Mouse (Mus musculus): Measurements from ENCODE around the gene 6430550D23Rik. TPM values are rescaled to one million over a fixed set of nuclear protein-coding genes. Genes with fewer than 3 reads are reported as not detected.

The 6430550D23Rik gene
- polyA plus RNA-seq, 1 experiment from 2014 or later = 1.4 TPM

DNA sequence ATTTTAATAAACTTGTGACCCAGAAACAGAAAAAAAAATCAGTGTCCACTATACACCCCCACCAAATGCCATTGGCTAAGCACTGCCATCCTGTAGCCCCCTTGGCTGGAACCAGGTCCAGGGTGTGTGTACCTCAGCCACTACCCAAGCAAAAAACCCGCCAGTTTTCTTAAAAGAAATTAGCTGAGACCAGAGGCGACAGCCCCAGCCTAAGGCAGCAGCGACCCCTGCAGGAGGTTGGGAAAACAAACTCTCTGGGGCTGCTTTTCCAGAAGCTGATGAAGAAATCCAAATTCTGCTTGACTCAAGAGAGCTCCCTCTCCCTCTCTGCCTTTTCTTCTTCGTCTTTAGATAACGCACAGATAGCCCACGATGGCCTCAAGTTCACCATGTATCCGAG, 61.7 kb downstream of the 6430550D23Rik start:
- Histone ChIP-seq H3K36me3 (ENCODE audit: control insufficient read depth, insufficient read depth, low read length) (no peaks in the 10 kb centered on the region), H3K4me2 (ENCODE audit: low read length) (no peak overlapping the region), H3K9ac (ENCODE audit: low read length) (no peak overlapping the region), H3K4me1 (replicated peaks; ENCODE audit: control insufficient read depth, insufficient read depth, low read length) (peaks cover 11% of the 10 kb centered on the region), H3K27me3 (replicated peaks; ENCODE audit: control insufficient read depth, insufficient read depth, low read length) (0 out of 2 replicates have a peak, but pooled peaks cover 8% of the 10 kb centered on the region), H3K9me3 (ENCODE audit: control insufficient read depth, low read length) (no peaks in the 10 kb centered on the region), H3K4me3 (ENCODE audit: low read depth, low read length) (no peak overlapping the region), H3K27ac (ENCODE audit: low read depth) (no peak overlapping the region)
- ATAC-seq (replicated peaks; ENCODE audit: low FRiP score, low TSS enrichment, low read depth) = no peak
- DNase-seq (ENCODE audit: low spot score) = peak; percentile 89
- WGBS = 4% methylated on average over 7 of the region's 7 CpGs

DNA sequence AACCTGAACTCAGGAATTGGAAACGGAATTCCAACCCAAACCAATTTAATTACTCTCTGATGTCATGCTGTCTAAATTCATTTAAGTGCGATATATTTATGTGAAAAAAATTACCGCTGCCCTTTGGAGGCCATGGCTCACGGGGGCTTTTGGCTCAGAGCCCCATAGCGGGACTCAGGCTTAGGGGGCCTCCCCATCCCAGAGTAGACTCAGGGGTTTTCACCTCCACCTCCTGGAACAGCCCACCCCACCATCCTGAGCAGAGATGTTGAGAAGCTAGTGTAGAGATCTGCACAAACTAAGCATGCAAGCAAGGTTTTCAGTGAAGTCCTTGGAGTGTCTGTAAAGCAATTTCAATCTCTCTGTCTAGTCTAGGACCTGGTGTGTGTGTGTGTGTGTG, 62.2 kb downstream of the 6430550D23Rik start:
- Histone ChIP-seq H3K27ac (ENCODE audit: low read depth) (no peak overlapping the region), H3K4me2 (ENCODE audit: low read length) (no peak overlapping the region), H3K9me3 (ENCODE audit: control insufficient read depth, low read length) (no peaks in the 10 kb centered on the region), H3K27me3 (replicated peaks; ENCODE audit: control insufficient read depth, insufficient read depth, low read length) (0 out of 2 replicates have a peak, but pooled peaks cover 8% of the 10 kb centered on the region), H3K4me1 (replicated peaks; ENCODE audit: control insufficient read depth, insufficient read depth, low read length) (peaks cover 11% of the 10 kb centered on the region), H3K9ac (ENCODE audit: low read length) (no peak overlapping the region), H3K4me3 (ENCODE audit: low read depth, low read length) (no peak overlapping the region), H3K36me3 (ENCODE audit: control insufficient read depth, insufficient read depth, low read length) (no peaks in the 10 kb centered on the region)
- 50% methylated on average over 5 of the region's 5 CpGs for WGBS
- ATAC-seq (replicated peaks; ENCODE audit: low FRiP score, low TSS enrichment, low read depth) = no peak
- no peak for DNase-seq (ENCODE audit: low spot score)

DNA sequence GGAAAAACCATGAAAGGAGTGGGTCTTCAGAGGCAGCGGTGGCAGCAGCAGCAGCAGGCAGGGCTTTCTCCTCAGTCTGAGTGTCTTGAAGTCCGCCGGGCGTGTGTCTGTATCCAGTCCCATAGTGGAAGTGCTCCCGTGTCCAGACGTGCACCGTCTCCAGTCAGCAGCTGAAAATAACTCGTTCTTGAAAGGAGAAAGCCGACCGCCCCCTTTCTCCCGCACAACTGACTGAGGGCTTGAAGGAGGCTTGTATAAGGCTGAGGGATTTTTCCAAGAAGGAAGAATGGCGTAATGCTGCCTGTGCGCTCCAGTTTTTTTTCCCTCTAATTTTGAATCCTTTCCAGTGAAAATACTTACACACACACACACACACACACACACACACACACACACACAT, 62.7 kb downstream of the 6430550D23Rik start, which contains the start of gene Gdf5:
Gene Gdf5 (minus strand): TSS at position 244 of the 400 bp plus-strand sequence.
- DNase-seq (ENCODE audit: low spot score) = no peak
- no peaks in the 10 kb centered on the region for H3K36me3 ChIP-seq (ENCODE audit: control insufficient read depth, insufficient read depth, low read length)
- ATAC-seq (replicated peaks; ENCODE audit: low FRiP score, low TSS enrichment, low read depth) = no peak
- H3K27me3 ChIP-seq (replicated peaks; ENCODE audit: control insufficient read depth, insufficient read depth, low read length) = 0 out of 2 replicates have a peak, but pooled peaks cover 8% of the 10 kb centered on the region
- WGBS = 47% methylated on average over 13 of the region's 13 CpGs
- H3K9me3 ChIP-seq (ENCODE audit: control insufficient read depth, low read length) = no peaks in the 10 kb centered on the region
- H3K4me1 ChIP-seq (replicated peaks; ENCODE audit: control insufficient read depth, insufficient read depth, low read length) = peaks cover 11% of the 10 kb centered on the region
- no peak within 1 kb of the TSS for H3K27ac ChIP-seq (ENCODE audit: low read depth)
- no peak within 1 kb of the TSS; the same call in 1 of the 2 replicates for H3K4me2 ChIP-seq (ENCODE audit: low read length)
- H3K4me3 ChIP-seq (ENCODE audit: low read depth, low read length) = no peak within 1 kb of the TSS
- no peak within 1 kb of the TSS for H3K9ac ChIP-seq (ENCODE audit: low read length)

DNA sequence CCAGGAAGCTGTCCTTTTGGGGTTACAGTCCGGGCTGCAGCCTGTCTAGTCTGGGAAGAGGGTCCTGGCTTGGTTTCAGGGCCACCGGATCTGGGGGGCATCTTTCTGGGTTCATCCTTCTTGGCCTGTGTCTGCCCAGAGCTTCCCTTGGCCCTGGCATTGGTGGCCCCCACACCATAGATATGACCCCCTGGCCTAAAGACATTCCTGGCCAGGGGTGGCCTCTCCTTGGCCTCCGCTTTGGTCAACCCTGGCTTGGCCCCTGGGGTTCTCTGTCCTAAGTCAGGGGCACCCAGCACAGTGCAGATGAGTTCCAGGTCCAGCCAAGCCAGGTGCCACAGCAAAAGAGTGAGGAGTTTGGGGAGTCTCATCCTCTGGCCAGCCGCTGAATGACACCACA, 63.1 kb downstream of the 6430550D23Rik start:
- Histone ChIP-seq H3K27me3 (replicated peaks; ENCODE audit: control insufficient read depth, insufficient read depth, low read length) (0 out of 2 replicates have a peak, but pooled peaks cover 4% of the 10 kb centered on the region), H3K27ac (ENCODE audit: low read depth) (no peak overlapping the region), H3K36me3 (ENCODE audit: control insufficient read depth, insufficient read depth, low read length) (no peaks in the 10 kb centered on the region), H3K9ac (ENCODE audit: low read length) (no peak overlapping the region), H3K4me2 (ENCODE audit: low read length) (no peak overlapping the region; the same call in 1 of the 2 replicates), H3K4me1 (replicated peaks; ENCODE audit: control insufficient read depth, insufficient read depth, low read length) (peaks cover 11% of the 10 kb centered on the region), H3K4me3 (ENCODE audit: low read depth, low read length) (no peak overlapping the region), H3K9me3 (ENCODE audit: control insufficient read depth, low read length) (no peaks in the 10 kb centered on the region)
- ATAC-seq (replicated peaks; ENCODE audit: low FRiP score, low TSS enrichment, low read depth) (0 out of 2 replicates have a peak, but pooled peaks have one; percentile 38), DNase-seq (ENCODE audit: low spot score) (no peak)
- WGBS = 77% methylated on average over 4 of the region's 4 CpGs

DNA sequence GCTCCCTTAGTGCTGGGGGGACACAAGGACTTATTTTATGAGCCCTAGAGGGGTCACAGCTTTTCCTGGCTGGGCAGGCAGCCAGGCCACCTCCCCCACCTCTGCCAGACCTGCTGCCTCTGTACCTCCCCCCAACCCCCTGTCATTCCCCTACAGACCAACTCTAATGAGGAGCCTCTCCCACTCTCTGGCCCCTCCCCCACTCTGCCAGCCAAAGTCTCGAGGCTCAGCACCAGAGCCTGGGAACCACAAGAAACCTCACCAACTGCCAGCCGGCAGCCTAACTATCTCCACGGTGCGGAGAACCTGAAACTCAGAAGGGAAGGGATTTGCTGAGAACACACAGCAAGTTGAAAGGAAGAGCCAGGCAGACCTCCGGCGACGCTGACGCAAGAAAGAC, 64.3 kb downstream of the 6430550D23Rik start:
- H3K4me1 ChIP-seq (replicated peaks; ENCODE audit: control insufficient read depth, insufficient read depth, low read length) = peaks cover 11% of the 10 kb centered on the region
- H3K4me3 ChIP-seq (ENCODE audit: low read depth, low read length) = no peak overlapping the region
- DNase-seq (ENCODE audit: low spot score) (peak; percentile 63), ATAC-seq (replicated peaks; ENCODE audit: low FRiP score, low TSS enrichment, low read depth) (no peak)
- no peaks in the 10 kb centered on the region for H3K27me3 ChIP-seq (replicated peaks; ENCODE audit: control insufficient read depth, insufficient read depth, low read length)
- H3K4me2 ChIP-seq (ENCODE audit: low read length) = peak overlapping the region; percentile 33
- no peak overlapping the region for H3K27ac ChIP-seq (ENCODE audit: low read depth)
- no peak overlapping the region; the same call in 1 of the 2 replicates for H3K9ac ChIP-seq (ENCODE audit: low read length)
- H3K9me3 ChIP-seq (ENCODE audit: control insufficient read depth, low read length) = no peaks in the 10 kb centered on the region
- no peaks in the 10 kb centered on the region for H3K36me3 ChIP-seq (ENCODE audit: control insufficient read depth, insufficient read depth, low read length)
- WGBS = 3% methylated on average over 8 of the region's 8 CpGs

DNA sequence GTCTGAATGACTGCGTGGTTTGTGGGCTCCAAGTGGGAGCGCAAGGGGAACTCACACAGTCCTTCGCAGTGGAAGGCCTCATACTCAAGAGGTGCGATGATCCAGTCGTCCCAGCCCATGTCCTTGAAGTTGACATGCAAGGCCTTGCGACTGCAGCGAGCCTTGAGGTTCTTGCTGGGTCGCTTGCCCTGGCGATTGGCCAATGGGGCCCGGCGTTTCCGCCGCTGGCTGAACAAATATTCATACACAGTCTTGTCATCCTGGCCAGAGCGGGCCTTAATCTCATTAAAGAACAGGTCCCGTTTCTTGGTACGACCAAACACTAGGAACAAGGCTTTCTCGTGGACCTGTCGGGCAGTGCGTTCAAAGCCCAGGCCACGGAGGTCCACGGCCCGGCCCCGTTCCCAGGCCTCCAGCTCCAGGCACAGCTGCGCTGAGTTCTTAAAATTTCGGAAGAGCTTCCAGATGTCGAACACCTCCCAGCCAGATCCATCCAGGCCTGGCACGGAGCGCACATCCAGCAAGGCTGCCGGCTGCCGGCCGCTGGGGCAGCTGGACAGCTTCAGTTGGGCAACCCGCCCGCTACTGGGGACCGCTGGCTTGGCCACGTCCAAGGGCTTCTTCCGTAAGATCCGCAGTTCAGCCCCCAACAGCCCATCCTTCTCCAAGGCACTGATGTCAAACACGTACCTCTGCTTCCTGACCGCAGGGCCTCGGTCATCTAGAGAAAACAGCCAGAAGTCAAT, 65.9 kb downstream of the 6430550D23Rik start:
- ATAC-seq (replicated peaks; ENCODE audit: low FRiP score, low TSS enrichment, low read depth) = no peak
- Histone ChIP-seq H3K4me1 (replicated peaks; ENCODE audit: control insufficient read depth, insufficient read depth, low read length) (peaks cover 7% of the 10 kb centered on the region; the same call in 1 of the 2 replicates), H3K9ac (ENCODE audit: low read length) (no peak overlapping the region), H3K4me3 (ENCODE audit: low read depth, low read length) (no peak overlapping the region), H3K27ac (ENCODE audit: low read depth) (no peak overlapping the region), H3K9me3 (ENCODE audit: control insufficient read depth, low read length) (no peaks in the 10 kb centered on the region), H3K27me3 (replicated peaks; ENCODE audit: control insufficient read depth, insufficient read depth, low read length) (no peaks in the 10 kb centered on the region), H3K4me2 (ENCODE audit: low read length) (no peak overlapping the region), H3K36me3 (ENCODE audit: control insufficient read depth, insufficient read depth, low read length) (no peaks in the 10 kb centered on the region)
- WGBS = 86% methylated on average over 40 of the region's 40 CpGs
- DNase-seq (ENCODE audit: low spot score) = no peak

DNA sequence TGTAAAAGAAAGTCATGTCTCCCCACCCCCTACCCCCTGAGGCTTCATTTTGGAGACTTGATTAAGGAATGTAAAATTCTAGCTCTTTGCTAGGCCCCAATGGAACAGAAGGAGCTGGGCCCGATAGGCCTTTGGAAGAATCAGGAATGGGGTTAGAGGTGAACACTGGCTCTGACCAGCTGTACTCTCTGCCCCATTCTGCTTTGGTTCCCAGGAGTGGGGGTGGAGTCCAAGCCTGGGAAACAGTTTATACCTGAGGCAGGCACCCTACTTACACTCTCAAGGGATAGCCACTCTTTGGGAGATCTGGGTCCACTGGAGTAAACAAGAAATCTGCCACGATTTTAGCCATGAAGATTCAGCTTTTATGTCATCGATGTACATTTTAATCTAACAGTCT, 67.1 kb downstream of the 6430550D23Rik start, which contains the start of gene Gm15557:
Gene Gm15557 (plus strand): TSS at position 48 of the 400 bp plus-strand sequence.
- Histone ChIP-seq H3K36me3 (ENCODE audit: control insufficient read depth, insufficient read depth, low read length) (no peaks in the 10 kb centered on the region), H3K27ac (ENCODE audit: low read depth) (no peak within 1 kb of the TSS), H3K27me3 (replicated peaks; ENCODE audit: control insufficient read depth, insufficient read depth, low read length) (no peaks in the 10 kb centered on the region), H3K9me3 (ENCODE audit: control insufficient read depth, low read length) (no peaks in the 10 kb centered on the region), H3K4me1 (replicated peaks; ENCODE audit: control insufficient read depth, insufficient read depth, low read length) (peaks cover 7% of the 10 kb centered on the region; the same call in 1 of the 2 replicates), H3K4me2 (ENCODE audit: low read length) (no peak within 1 kb of the TSS), H3K9ac (ENCODE audit: low read length) (no peak within 1 kb of the TSS), H3K4me3 (ENCODE audit: low read depth, low read length) (no peak within 1 kb of the TSS)
- DNase-seq (ENCODE audit: low spot score) = no peak
- 86% methylated on average over 3 of the region's 3 CpGs for WGBS
- ATAC-seq (replicated peaks; ENCODE audit: low FRiP score, low TSS enrichment, low read depth) = no peak

DNA sequence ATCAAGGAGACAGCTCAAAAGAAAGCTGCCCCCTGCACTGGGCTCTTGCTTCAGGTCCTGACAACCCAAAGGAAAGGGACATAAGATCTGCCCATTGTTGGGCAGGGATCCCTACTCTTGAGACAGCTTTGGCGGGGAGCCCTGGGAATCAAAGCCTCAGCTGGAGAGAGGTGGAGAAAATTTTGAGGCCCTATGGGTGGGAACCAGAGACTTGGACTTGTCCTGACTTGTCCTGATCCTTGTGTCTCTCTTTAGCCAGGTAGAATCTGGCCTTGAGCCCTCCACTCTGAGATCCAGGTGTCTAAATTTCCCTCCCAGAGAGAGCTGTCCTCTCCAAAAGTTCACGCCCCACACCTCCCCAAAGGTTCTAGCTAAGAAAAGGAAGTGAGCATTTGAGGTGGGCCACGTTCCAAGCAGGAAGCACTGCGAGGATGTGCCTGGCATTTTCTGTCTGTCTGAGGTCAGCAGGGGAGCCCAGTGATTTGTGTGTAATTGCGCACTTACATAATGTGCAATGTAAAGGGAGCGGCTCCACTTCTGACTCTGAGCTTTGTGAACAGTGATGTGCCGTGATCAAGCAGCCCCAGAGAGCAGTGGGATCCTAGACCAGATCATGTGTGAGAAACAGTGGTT, 67.8 kb downstream of the 6430550D23Rik start:
- WGBS = 68% methylated on average over 7 of the region's 7 CpGs
- Histone ChIP-seq H3K27me3 (replicated peaks; ENCODE audit: control insufficient read depth, insufficient read depth, low read length) (no peaks in the 10 kb centered on the region), H3K9me3 (ENCODE audit: control insufficient read depth, low read length) (no peaks in the 10 kb centered on the region), H3K36me3 (ENCODE audit: control insufficient read depth, insufficient read depth, low read length) (no peaks in the 10 kb centered on the region), H3K4me2 (ENCODE audit: low read length) (no peak overlapping the region), H3K9ac (ENCODE audit: low read length) (no peak overlapping the region), H3K27ac (ENCODE audit: low read depth) (no peak overlapping the region), H3K4me1 (replicated peaks; ENCODE audit: control insufficient read depth, insufficient read depth, low read length) (peaks cover 7% of the 10 kb centered on the region; the same call in 1 of the 2 replicates), H3K4me3 (ENCODE audit: low read depth, low read length) (no peak overlapping the region)
- DNase-seq (ENCODE audit: low spot score) = no peak
- no peak for ATAC-seq (replicated peaks; ENCODE audit: low FRiP score, low TSS enrichment, low read depth)
